Mouse (Mus musculus): ENCODE data around the gene Dpep3. TPM values are rescaled to one million over a fixed set of nuclear protein-coding genes. Genes with fewer than 3 reads are reported as not detected.

Dpep3 gene
- polyA plus RNA-seq, 1 experiment from 2014 or later = not detected

GRCm38 (mm10) chr8:105971019-105971720 lies 8.1 kb downstream of the Dpep3 start:
- no peak for ATAC-seq (replicated peaks; ENCODE audit: low FRiP score)
- H3K9me3 ChIP-seq (replicated peaks) = no peaks in the 10 kb centered on the region
- WGBS = 76% methylated on average over 8 of the region's 8 CpGs

GRCm38 (mm10) chr8:105969367-105969766 lies 9.9 kb downstream of the Dpep3 start:
- H3K4me3 ChIP-seq (replicated peaks) = no peak overlapping the region
- H3K27ac ChIP-seq = no peak overlapping the region
- peaks cover 25% of the 10 kb centered on the region for H3K4me1 ChIP-seq
- H3K36me3 ChIP-seq = no peaks in the 10 kb centered on the region
- H3K4me2 ChIP-seq = no peak overlapping the region
- no peaks in the 10 kb centered on the region for H3K27me3 ChIP-seq
- 74% methylated on average over 1 of the region's 1 CpGs for WGBS
- no peak overlapping the region for H3K9ac ChIP-seq
- ATAC-seq (replicated peaks; ENCODE audit: low FRiP score) = no peak
- no peaks in the 10 kb centered on the region for H3K9me3 ChIP-seq (replicated peaks)

More at GRCm38 (mm10) chr8:105971019-105971720, 8.1 kb downstream of the Dpep3 start:
- Histone ChIP-seq H3K4me3 (replicated peaks) (no peak overlapping the region), H3K4me1 (peaks cover 12% of the 10 kb centered on the region), H3K4me2 (no peak overlapping the region), H3K27me3 (no peaks in the 10 kb centered on the region), H3K9ac (no peak overlapping the region), H3K36me3 (no peaks in the 10 kb centered on the region), H3K27ac (no peak overlapping the region)

- peak overlapping the region; percentile 84 for H3K4me2 ChIP-seq
- peaks cover 30% of the 10 kb centered on the region for H3K4me1 ChIP-seq
- no peak overlapping the region for H3K9ac ChIP-seq
- no peaks in the 10 kb centered on the region for H3K36me3 ChIP-seq
- 7% methylated on average over 19 of the region's 19 CpGs for WGBS
- no peaks in the 10 kb centered on the region for H3K9me3 ChIP-seq (replicated peaks)
- H3K27ac ChIP-seq = peak overlapping the region; percentile 93
- H3K27me3 ChIP-seq = no peaks in the 10 kb centered on the region
- H3K4me3 ChIP-seq (replicated peaks) = peak overlapping the region; percentile 89
- ATAC-seq (replicated peaks; ENCODE audit: low FRiP score) = peak; percentile 49
These were observed 12.4 kb downstream of the Dpep3 start for GRCm38 (mm10) chr8:105966692-105967311.

- WGBS = under 1% methylated on average over 47 of the region's 47 CpGs
- peak within 1 kb of the TSS; percentile 89 for H3K4me3 ChIP-seq (replicated peaks)
- peak; percentile 94 for ATAC-seq (replicated peaks; ENCODE audit: low FRiP score)
These were observed 13.3 kb downstream of the Dpep3 start, which contains the start of gene Slc12a4 for GRCm38 (mm10) chr8:105965905-105966341. Gene Slc12a4 (minus strand): TSS chr8:105966097.

GRCm38 (mm10) chr8:105965266-105965904 lies 13.8 kb downstream of the Dpep3 start:
- Histone ChIP-seq H3K4me3 (replicated peaks) (peak overlapping the region; percentile 89), H3K27me3 (no peaks in the 10 kb centered on the region), H3K4me2 (peak overlapping the region; percentile 84), H3K9ac (peak overlapping the region; percentile 82), H3K9me3 (replicated peaks) (no peaks in the 10 kb centered on the region), H3K36me3 (no peaks in the 10 kb centered on the region), H3K4me1 (peaks cover 34% of the 10 kb centered on the region), H3K27ac (peak overlapping the region; percentile 93)
- WGBS = under 1% methylated on average over 40 of the region's 40 CpGs
- ATAC-seq (replicated peaks; ENCODE audit: low FRiP score) = peak; percentile 71

More at GRCm38 (mm10) chr8:105965905-105966341, 13.3 kb downstream of the Dpep3 start, which contains the start of gene Slc12a4:
- Histone ChIP-seq H3K9ac (peak within 1 kb of the TSS; percentile 82), H3K27me3 (no peaks in the 10 kb centered on the region), H3K27ac (peak within 1 kb of the TSS; percentile 93), H3K9me3 (replicated peaks) (no peaks in the 10 kb centered on the region), H3K36me3 (no peaks in the 10 kb centered on the region), H3K4me1 (peaks cover 34% of the 10 kb centered on the region), H3K4me2 (peak within 1 kb of the TSS; percentile 84)

GRCm38 (mm10) chr8:105964506-105965265 lies 14.5 kb downstream of the Dpep3 start:
- peak overlapping the region; percentile 82 for H3K9ac ChIP-seq
- H3K36me3 ChIP-seq = 0 out of 2 replicates have a peak, but pooled peaks cover 5% of the 10 kb centered on the region
- H3K4me1 ChIP-seq = peaks cover 34% of the 10 kb centered on the region
- peak overlapping the region; percentile 84 for H3K4me2 ChIP-seq
- H3K27me3 ChIP-seq = no peaks in the 10 kb centered on the region
- no peaks in the 10 kb centered on the region for H3K9me3 ChIP-seq (replicated peaks)
- peak overlapping the region; percentile 93 for H3K27ac ChIP-seq
- no peak for ATAC-seq (replicated peaks; ENCODE audit: low FRiP score)
- H3K4me3 ChIP-seq (replicated peaks) = peak overlapping the region; percentile 89
- 56% methylated on average over 12 of the region's 12 CpGs for WGBS

GRCm38 (mm10) chr8:105961536-105961935 lies 17.7 kb downstream of the Dpep3 start:
- H3K9me3 ChIP-seq (replicated peaks) = no peaks in the 10 kb centered on the region
- peaks cover 26% of the 10 kb centered on the region for H3K36me3 ChIP-seq
- no peak overlapping the region for H3K4me3 ChIP-seq (replicated peaks)
- ATAC-seq (replicated peaks; ENCODE audit: low FRiP score) = no peak
- peaks cover 26% of the 10 kb centered on the region for H3K4me1 ChIP-seq
- WGBS = 90% methylated on average over 10 of the region's 10 CpGs
- H3K4me2 ChIP-seq = no peak overlapping the region
- no peaks in the 10 kb centered on the region for H3K27me3 ChIP-seq
- H3K27ac ChIP-seq = no peak overlapping the region
- no peak overlapping the region for H3K9ac ChIP-seq

GRCm38 (mm10) chr8:105961101-105961500 lies 18.1 kb downstream of the Dpep3 start:
- WGBS = 79% methylated on average over 14 of the region's 14 CpGs
- Histone ChIP-seq H3K9me3 (replicated peaks) (no peaks in the 10 kb centered on the region), H3K4me3 (replicated peaks) (no peak overlapping the region)

GRCm38 (mm10) chr8:105959350-105959749 lies 19.9 kb downstream of the Dpep3 start:
- no peaks in the 10 kb centered on the region for H3K9me3 ChIP-seq (replicated peaks)
- H3K27ac ChIP-seq = no peak overlapping the region
- no peak for ATAC-seq (replicated peaks; ENCODE audit: low FRiP score)
- H3K27me3 ChIP-seq = no peaks in the 10 kb centered on the region
- H3K9ac ChIP-seq = no peak overlapping the region
- peaks cover 9% of the 10 kb centered on the region for H3K4me1 ChIP-seq
- WGBS = 83% methylated on average over 7 of the region's 7 CpGs
- H3K36me3 ChIP-seq = peaks cover 46% of the 10 kb centered on the region
- H3K4me3 ChIP-seq (replicated peaks) = no peak overlapping the region
- H3K4me2 ChIP-seq = no peak overlapping the region

More at GRCm38 (mm10) chr8:105961101-105961500, 18.1 kb downstream of the Dpep3 start:
- peaks cover 30% of the 10 kb centered on the region for H3K36me3 ChIP-seq
- peaks cover 22% of the 10 kb centered on the region for H3K4me1 ChIP-seq
- no peak overlapping the region for H3K9ac ChIP-seq
- no peak overlapping the region for H3K27ac ChIP-seq
- no peaks in the 10 kb centered on the region for H3K27me3 ChIP-seq
- no peak for ATAC-seq (replicated peaks; ENCODE audit: low FRiP score)
- no peak overlapping the region for H3K4me2 ChIP-seq

GRCm38 (mm10) chr8:105957813-105958212 lies 21.4 kb downstream of the Dpep3 start:
- Histone ChIP-seq H3K9ac (no peak overlapping the region), H3K4me3 (replicated peaks) (no peak overlapping the region), H3K27ac (no peak overlapping the region), H3K36me3 (peaks cover 61% of the 10 kb centered on the region), H3K4me2 (no peak overlapping the region), H3K4me1 (0 out of 2 replicates have a peak, but pooled peaks cover 4% of the 10 kb centered on the region), H3K27me3 (no peaks in the 10 kb centered on the region), H3K9me3 (replicated peaks) (no peaks in the 10 kb centered on the region)
- WGBS = 56% methylated on average over 3 of the region's 4 CpGs
- ATAC-seq (replicated peaks; ENCODE audit: low FRiP score) = no peak

- Histone ChIP-seq H3K9ac (no peak overlapping the region), H3K4me3 (replicated peaks) (no peak overlapping the region), H3K4me2 (no peak overlapping the region), H3K9me3 (replicated peaks) (no peaks in the 10 kb centered on the region), H3K36me3 (peaks cover 72% of the 10 kb centered on the region), H3K27me3 (no peaks in the 10 kb centered on the region), H3K4me1 (peaks cover 4% of the 10 kb centered on the region), H3K27ac (no peak overlapping the region)
- 86% methylated on average over 4 of the region's 4 CpGs for WGBS
- ATAC-seq (replicated peaks; ENCODE audit: low FRiP score) = no peak
These were observed 22.7 kb downstream of the Dpep3 start for GRCm38 (mm10) chr8:105956556-105956955.
